Comparison of ENCODE assay signal across 8 mouse cellular contexts in the genomic region with DNA sequence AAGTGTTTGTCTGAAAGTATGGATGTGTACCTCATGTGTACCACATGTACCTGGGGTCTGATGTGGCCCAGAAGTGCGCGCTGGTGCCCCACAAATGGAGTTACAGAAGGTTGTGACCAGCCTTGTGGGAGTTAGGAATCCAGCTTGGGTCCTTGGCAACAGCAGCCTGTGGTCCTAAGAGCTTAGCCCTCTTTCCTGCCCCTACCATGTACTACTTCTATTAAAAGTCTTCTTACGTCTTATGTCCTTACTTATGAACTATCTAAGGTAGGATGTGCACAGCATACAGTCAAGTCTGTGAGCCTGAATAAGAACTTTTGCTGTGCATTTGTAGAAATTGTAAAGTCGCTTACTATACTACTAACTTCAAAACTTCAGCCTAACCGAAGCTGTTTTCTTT. TPM values are rescaled to one million over a fixed set of nuclear protein-coding genes. Genes with fewer than 3 reads are reported as not detected.
DNase-seq lines count a peak whose midpoint lies in the region; ATAC-seq and TF ChIP-seq lines count a peak whose summit lies in the region.

No protein-coding gene starts in this region.

- no peak for DNase-seq in heart, adult 2 months
- no peak for DNase-seq in heart, adult 11 months
- peak; percentile 48 for DNase-seq in A20 (ENCODE audit: low read depth, low spot score)
- no peak for DNase-seq in forebrain, embryonic 10.5 days (ENCODE audit: extremely low spot score, low spot score)
- no peak for DNase-seq in liver, embryonic 13.5 days
- DNase-seq in right cerebral cortex, postnatal 4 days, result no peak
- DNase-seq in urinary bladder, postnatal 10 days (ENCODE audit: low spot score), result no peak
- no peak for DNase-seq in layer of hippocampus, postnatal 25 days (ENCODE audit: extremely low spot score in 1 of 2, low spot score in 1 of 2)

- peaks cover 6% of the 10 kb centered on the region for H3K79me2 ChIP-seq in heart, adult 2 months (replicated peaks; ENCODE audit: control insufficient read depth, insufficient read depth, low read length)

- no peak for TF ChIP-seq EP300 in heart, adult 2 months (IDR thresholded peaks at IDR 0.05; ENCODE audit: insufficient read depth, low read depth, low read length)

- no peak for TF ChIP-seq POLR2A in heart, adult 2 months (IDR thresholded peaks at IDR 0.05; ENCODE audit: insufficient read depth, low read depth, low read length)

- H3K9me3 ChIP-seq in forebrain, embryonic 10.5 days, result no peaks in the 10 kb centered on the region
- no peaks in the 10 kb centered on the region for H3K9me3 ChIP-seq in liver, embryonic 13.5 days (replicated peaks)

- H3K4me1 ChIP-seq in heart, adult 2 months (ENCODE audit: control insufficient read depth, insufficient read depth, low read length), result peaks cover 7% of the 10 kb centered on the region
- peaks cover 26% of the 10 kb centered on the region for H3K4me1 ChIP-seq in forebrain, embryonic 10.5 days
- H3K4me1 ChIP-seq in liver, embryonic 13.5 days (replicated peaks), result peaks cover 36% of the 10 kb centered on the region

- intact Hi-C loops in heart, adult 2 months (cut with DNase I), result loop anchor here (10.0 kb wide), 1 partner anchor 1779 kb away; a partner anchor contains a TSS

- no peaks in the 10 kb centered on the region for H3K27me3 ChIP-seq in heart, adult 2 months (ENCODE audit: control insufficient read depth, insufficient read depth, low read length)
- no peaks in the 10 kb centered on the region for H3K27me3 ChIP-seq in forebrain, embryonic 10.5 days (ENCODE audit: poor library complexity, severe bottlenecking)
- H3K27me3 ChIP-seq in liver, embryonic 13.5 days, result no peaks in the 10 kb centered on the region

- ATAC-seq in liver, embryonic 13.5 days (ENCODE audit: low read depth), result no peak

- 22% methylated on average over 5 of the region's 5 CpGs for WGBS in heart, adult 2 months
- 50% methylated on average over 5 of the region's 5 CpGs for WGBS in forebrain, embryonic 10.5 days
- WGBS in liver, embryonic 13.5 days (ENCODE audit: insufficient replicate concordance), result 26% methylated on average over 5 of the region's 5 CpGs

- H3K27ac ChIP-seq in heart, adult 2 months, result peak overlapping the region; percentile 89
- H3K27ac ChIP-seq in forebrain, embryonic 10.5 days, result peak overlapping the region; percentile 98
- H3K27ac ChIP-seq in liver, embryonic 13.5 days, result 0 out of 2 replicates have a peak overlapping the region, but pooled peaks have one; percentile 16

- peaks cover 28% of the 10 kb centered on the region for H3K36me3 ChIP-seq in heart, adult 2 months (ENCODE audit: control insufficient read depth, insufficient read depth, low read length)
- peaks cover 25% of the 10 kb centered on the region for H3K36me3 ChIP-seq in forebrain, embryonic 10.5 days (replicated peaks)
- H3K36me3 ChIP-seq in liver, embryonic 13.5 days, result peaks cover 18% of the 10 kb centered on the region

- peak overlapping the region; percentile 58 for H3K9ac ChIP-seq in heart, adult 2 months (ENCODE audit: low read depth, low read length)
- peak overlapping the region; percentile 86 for H3K9ac ChIP-seq in liver, embryonic 13.5 days

- TF ChIP-seq CTCF in heart, adult 2 months (IDR thresholded peaks at IDR 0.05), result no peak

- H3K4me2 ChIP-seq in liver, embryonic 13.5 days, result peak overlapping the region; percentile 83

- peak overlapping the region; percentile 69 for H3K4me3 ChIP-seq in heart, adult 2 months
- H3K4me3 ChIP-seq in forebrain, embryonic 10.5 days, result peak overlapping the region; percentile 91
- H3K4me3 ChIP-seq in liver, embryonic 13.5 days (replicated peaks), result peak overlapping the region; percentile 75

RNA-seq across cellular contexts. Expression of a gene that starts 1.0 kb away (rescaled TPM):
- total RNA-seq in heart, adult 2 months (2021), result 100 to 1,000 TPM; 148 to 170 TPM
- 74.9 and 150 TPM in 2 replicates for polyA plus RNA-seq in heart, adult 2 months (2012; rRNA removed)
- polyA plus RNA-seq in forebrain, embryonic 10.5 days (2016; fragmentation: Nextera tagmentation; extraction: Ambion mirVana), result 153 and 155 TPM in 2 replicates
- 97.8 and 98.2 TPM in 2 replicates for polyA plus RNA-seq in liver, embryonic 13.5 days (2015; fragmentation: Nextera tagmentation; extraction: Ambion mirVana)
- 10 to 100 TPM; 50.7 to 51.7 TPM for total RNA-seq in layer of hippocampus, postnatal 25 days (2021)

Comparison
In these comparisons a context has a peak if more than half of its experiments do, and no peak if none do; other contexts are left out.
1. H3K27ac ChIP-seq: peak in every context shown above with its lines; median percentile 98 in forebrain, embryonic 10.5 days; 89 in heart, adult 2 months; 16 in liver, embryonic 13.5 days.